Comparison of ENCODE assay signal across 8 mouse cellular contexts in the genomic region with DNA sequence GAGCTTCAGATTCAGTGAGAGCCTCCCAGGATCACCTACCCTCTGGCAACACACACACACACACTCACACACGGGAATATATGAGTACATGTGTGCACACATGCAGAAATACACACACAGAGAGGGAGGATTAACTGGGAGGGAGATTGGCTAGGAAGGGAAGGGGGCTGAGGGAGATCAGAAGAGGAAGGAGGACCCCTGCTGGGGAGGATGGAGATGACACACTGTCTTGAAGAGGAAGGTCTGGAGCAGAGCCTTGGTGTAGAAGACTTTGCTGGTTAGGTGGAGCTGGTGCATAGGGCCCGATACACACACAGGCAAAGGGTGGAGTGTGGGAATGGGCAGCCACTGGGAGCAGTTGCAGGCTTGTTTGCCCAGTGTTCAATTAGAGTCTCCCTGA. TPM values are rescaled to one million over a fixed set of nuclear protein-coding genes. Genes with fewer than 3 reads are reported as not detected.
A peak's percentile ranks its signal among the peaks of the same experiment; 100 is the strongest.
DNase-seq lines count a peak whose midpoint lies in the region; ATAC-seq and TF ChIP-seq lines count a peak whose summit lies in the region.

No protein-coding gene starts in this region.

- no peak for ATAC-seq in hindbrain, embryonic 13.5 days (ENCODE audit: low FRiP score)
- no peak for ATAC-seq in megakaryocyte, adult 5-6 weeks (ENCODE audit: poor library complexity, severe bottlenecking)

- WGBS in hindbrain, embryonic 10.5 days: 68% methylated on average over 2 of the region's 2 CpGs
- 59% methylated on average over 2 of the region's 2 CpGs for WGBS in hindbrain, embryonic 13.5 days

- H3K4me1 ChIP-seq in hindbrain, embryonic 10.5 days (replicated peaks): peaks cover 15% of the 10 kb centered on the region; the same call in 1 of the 2 replicates
- no peaks in the 10 kb centered on the region for H3K4me1 ChIP-seq in hindbrain, embryonic 13.5 days (replicated peaks)
- H3K4me1 ChIP-seq in ES-E14 (ENCODE audit: control insufficient read depth in 2 of 2, insufficient read depth in 2 of 2, low read length in 2 of 2, poor library complexity in 1 of 2): peaks cover 3 to 23% of the 10 kb centered on the region in 2 experiments; a peak in 3 of 4 replicates

- H3K9ac ChIP-seq in hindbrain, embryonic 13.5 days: no peak overlapping the region
- H3K9ac ChIP-seq in ES-E14 (ENCODE audit: insufficient read depth, low read depth, low read length, poor library complexity, severe bottlenecking): no peak overlapping the region

- in situ Hi-C loops in ES-E14 (cut with MboI; ENCODE audit: low sequenced_read_pairs in 2 of 2, unreplicated experiment in 2 of 2): no loop called here

- intact Hi-C loops in left cerebral cortex, postnatal 25 days (cut with DNase I): loop anchor here (1.0 to 5.0 kb wide), 3 partner anchors 44 to 346 kb away; no protein-coding TSS in a partner anchor

- H3K4me2 ChIP-seq in hindbrain, embryonic 13.5 days: no peak overlapping the region

- no peak overlapping the region for H3K4me3 ChIP-seq in hindbrain, embryonic 10.5 days
- no peak overlapping the region for H3K4me3 ChIP-seq in hindbrain, embryonic 13.5 days
- no peak overlapping the region for H3K4me3 ChIP-seq in ES-E14 (ENCODE audit: insufficient read depth in 1 of 2, low read depth in 1 of 2, low read length in 2 of 2, poor library complexity in 1 of 2, severe bottlenecking in 1 of 2)

- peak; percentile 25 for DNase-seq in hindbrain, embryonic 10.5 days (ENCODE audit: low spot score)
- peak; percentile 61 for DNase-seq in ES-E14 (ENCODE audit: low read depth, low spot score)
- peak; percentile 5 for DNase-seq in cerebellum, adult 9-11 months
- DNase-seq in heart, postnatal 4 days: peak; percentile 57
- peak; percentile 70 to 79 for DNase-seq in left cerebral cortex, postnatal 25 days (ENCODE audit: low spot score in 2 of 2)
- peak; percentile 60 for DNase-seq in right cerebral cortex, postnatal 4 days

- no peaks in the 10 kb centered on the region for H3K27me3 ChIP-seq in hindbrain, embryonic 10.5 days (ENCODE audit: insufficient read depth, poor library complexity, severe bottlenecking)
- no peaks in the 10 kb centered on the region; the same call in 1 of the 2 replicates for H3K27me3 ChIP-seq in hindbrain, embryonic 13.5 days

- H3K27ac ChIP-seq in hindbrain, embryonic 10.5 days: peak overlapping the region; percentile 29; the same call in 1 of the 2 replicates
- no peak overlapping the region for H3K27ac ChIP-seq in hindbrain, embryonic 13.5 days
- H3K27ac ChIP-seq in ES-E14 (ENCODE audit: insufficient read depth, low read depth, low read length, poor library complexity, severe bottlenecking): no peak overlapping the region

- no peaks in the 10 kb centered on the region for H3K36me3 ChIP-seq in hindbrain, embryonic 10.5 days
- no peaks in the 10 kb centered on the region for H3K36me3 ChIP-seq in hindbrain, embryonic 13.5 days
- H3K36me3 ChIP-seq in ES-E14 (ENCODE audit: control insufficient read depth, insufficient read depth, low read length, poor library complexity, severe bottlenecking): no peaks in the 10 kb centered on the region

- no peaks in the 10 kb centered on the region for H3K9me3 ChIP-seq in hindbrain, embryonic 10.5 days
- no peaks in the 10 kb centered on the region for H3K9me3 ChIP-seq in hindbrain, embryonic 13.5 days
- no peaks in the 10 kb centered on the region for H3K9me3 ChIP-seq in ES-E14 (ENCODE audit: control insufficient read depth, insufficient read depth, low read depth, low read length)

TF ChIP-seq in ES-E14, 5 proteins besides CTCF, POLR2A, EP300 and RAD21:
- TF ChIP-seq MAFK (IDR thresholded peaks at IDR 0.05; ENCODE audit: insufficient read depth, low read depth, low read length) (no peak), ZC3H11A (IDR thresholded peaks at IDR 0.05; ENCODE audit: borderline replicate concordance, low read depth, low read length) (peak; percentile 55; the same call in 1 of the 2 replicates)

RNA-seq across cellular contexts. Expression of a gene that starts 17.7 kb away (rescaled TPM):
- 1.0 and 1.4 TPM in 2 replicates for polyA plus RNA-seq in hindbrain, embryonic 10.5 days (2016; fragmentation: Nextera tagmentation; extraction: Ambion mirVana)
- polyA plus RNA-seq in hindbrain, embryonic 13.5 days (2015; fragmentation: Nextera tagmentation; extraction: Ambion mirVana): 0.90 and 1.8 TPM in 2 replicates
- total RNA-seq in ES-E14 (2012; rRNA removed): not detected in 2 replicates
- not detected for total RNA-seq in heart, postnatal 4 days (2021)
- under 1 TPM; 0.28 to 0.48 TPM for total RNA-seq in left cerebral cortex, postnatal 25 days (2021)
- total RNA-seq in megakaryocyte, adult 5-6 weeks (2015): not detected in 2 replicates
- not detected in 2 replicates for total RNA-seq in megakaryocyte, adult 5-6 weeks (2017)

RNA-seq across cellular contexts. Expression of a gene that starts 35.9 kb away (rescaled TPM):
- 0.84 and 1.2 TPM in 2 replicates for polyA plus RNA-seq in hindbrain, embryonic 10.5 days (2016; fragmentation: Nextera tagmentation; extraction: Ambion mirVana)
- 0.06 and 0.13 TPM in 2 replicates for polyA plus RNA-seq in hindbrain, embryonic 13.5 days (2015; fragmentation: Nextera tagmentation; extraction: Ambion mirVana)
- total RNA-seq in ES-E14 (2012; rRNA removed): 0.21 and 0.22 TPM in 2 replicates
- total RNA-seq in heart, postnatal 4 days (2021): under 1 TPM in 1 of 2 experiments, not detected in 1; 0.10 TPM
- total RNA-seq in left cerebral cortex, postnatal 25 days (2021): not detected
- not detected in 2 replicates for total RNA-seq in megakaryocyte, adult 5-6 weeks (2015)
- not detected in 2 replicates for total RNA-seq in megakaryocyte, adult 5-6 weeks (2017)

RNA-seq across cellular contexts. Expression of a gene that starts 56.3 kb away (rescaled TPM):
- 2.3 and 4.6 TPM in 2 replicates for polyA plus RNA-seq in hindbrain, embryonic 10.5 days (2016; fragmentation: Nextera tagmentation; extraction: Ambion mirVana)
- 3.8 and 4.1 TPM in 2 replicates for polyA plus RNA-seq in hindbrain, embryonic 13.5 days (2015; fragmentation: Nextera tagmentation; extraction: Ambion mirVana)
- 1.1 and 2.3 TPM in 2 replicates for total RNA-seq in ES-E14 (2012; rRNA removed)
- 1 to 10 TPM in 1 of 2 experiments, under 1 TPM in 1; 0.79 to 1.0 TPM for total RNA-seq in heart, postnatal 4 days (2021)
- total RNA-seq in left cerebral cortex, postnatal 25 days (2021): 1 to 10 TPM in 1 of 2 experiments, under 1 TPM in 1; 0.98 to 1.5 TPM
- not detected in 2 replicates for total RNA-seq in megakaryocyte, adult 5-6 weeks (2015)
- total RNA-seq in megakaryocyte, adult 5-6 weeks (2017): not detected in 2 replicates

Comparison
In these comparisons a context has a peak if more than half of its experiments do, and no peak if none do; other contexts are left out.
1. DNase-seq: peak in every context shown above with its lines; median percentile 74 in left cerebral cortex, postnatal 25 days; 61 in ES-E14; 60 in right cerebral cortex, postnatal 4 days; 57 in heart, postnatal 4 days; 25 in hindbrain, embryonic 10.5 days; 5 in cerebellum, adult 9-11 months.